Mouse (Mus musculus) G1E (cell line): Measurements from ENCODE around the gene 4930505A04Rik.

Experiments used
- CTCF ChIP-seq: IDR thresholded peaks from 2 replicates; pipeline ENCODE4 v1.5.1; 2012; ENCODE audit warnings: low read depth, low read length, inconsistent platforms, mixed read lengths
- GATA1 ChIP-seq: IDR thresholded peaks from 2 replicates; pipeline ENCODE4 v1.6.1; 2012; ENCODE audit warnings: borderline replicate concordance, low read length, inconsistent platforms, mixed read lengths
- GATA2 ChIP-seq: IDR thresholded peaks from 2 replicates; pipeline ENCODE4 v1.6.1; 2012; ENCODE audit warnings: low read depth, low read length, inconsistent platforms, borderline replicate concordance
- TAL1 ChIP-seq: conservative IDR thresholded peaks from 2 replicates; pipeline ENCODE4 v1.6.1; 2012; ENCODE audit warnings: low read depth, low read length, inconsistent platforms, mixed read lengths

DNA sequence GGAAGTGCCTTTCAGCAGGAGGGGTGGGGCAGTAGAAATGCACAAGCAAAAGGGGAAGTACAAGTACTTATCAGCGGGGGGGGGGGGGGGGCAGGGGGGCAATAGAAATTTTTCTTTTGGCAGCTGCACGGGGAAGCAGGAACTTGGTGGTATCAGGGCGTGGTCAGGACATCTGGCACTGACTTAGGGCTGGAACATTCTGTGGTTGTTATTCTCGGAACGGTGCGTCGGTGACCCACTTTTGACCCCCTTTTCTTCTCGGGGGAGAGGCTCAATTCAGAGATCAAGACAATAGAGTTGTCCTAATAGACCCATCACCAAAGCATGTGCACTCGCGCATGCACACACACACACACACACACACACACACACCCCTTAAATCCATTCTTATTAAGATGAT is 16.6 kb upstream of the 4930505A04Rik start:
- TF ChIP-seq CTCF (no peak), GATA1 (no peak), TAL1 (no peak), GATA2 (no peak)
